Mouse (Mus musculus): ENCODE measurements around the gene Fastkd3. TPM values are rescaled to one million over a fixed set of nuclear protein-coding genes. Genes with fewer than 3 reads are reported as not detected.

Fastkd3 gene
- polyA plus RNA-seq, 1 experiment from 2014 or later, result 38.4 TPM

- no peak for ATAC-seq (ENCODE audit: low FRiP score)
- no peak for DNase-seq (ENCODE audit: low spot score)
- no peaks in the 10 kb centered on the region for H3K9me3 ChIP-seq (ENCODE audit: control insufficient read depth, low read length)
- no peak overlapping the region for H3K4me2 ChIP-seq (replicated peaks; ENCODE audit: low read depth, low read length)
- no peaks in the 10 kb centered on the region for H3K36me3 ChIP-seq (ENCODE audit: control insufficient read depth, insufficient read depth, low read length)
- no peak overlapping the region for H3K9ac ChIP-seq (ENCODE audit: low read depth, low read length)
- no peak overlapping the region for H3K27ac ChIP-seq (ENCODE audit: low read depth, low read length)
- no peaks in the 10 kb centered on the region for H3K27me3 ChIP-seq (ENCODE audit: control insufficient read depth, insufficient read depth, low read length)
- H3K4me1 ChIP-seq (replicated peaks; ENCODE audit: control insufficient read depth, insufficient read depth, low read length), result no peaks in the 10 kb centered on the region
- no peak overlapping the region for H3K4me3 ChIP-seq (ENCODE audit: low read depth, low read length)
These were observed 16.9 kb downstream of the Fastkd3 start for GRCm38 (mm10) chr13:68598953-68599352.

DNA sequence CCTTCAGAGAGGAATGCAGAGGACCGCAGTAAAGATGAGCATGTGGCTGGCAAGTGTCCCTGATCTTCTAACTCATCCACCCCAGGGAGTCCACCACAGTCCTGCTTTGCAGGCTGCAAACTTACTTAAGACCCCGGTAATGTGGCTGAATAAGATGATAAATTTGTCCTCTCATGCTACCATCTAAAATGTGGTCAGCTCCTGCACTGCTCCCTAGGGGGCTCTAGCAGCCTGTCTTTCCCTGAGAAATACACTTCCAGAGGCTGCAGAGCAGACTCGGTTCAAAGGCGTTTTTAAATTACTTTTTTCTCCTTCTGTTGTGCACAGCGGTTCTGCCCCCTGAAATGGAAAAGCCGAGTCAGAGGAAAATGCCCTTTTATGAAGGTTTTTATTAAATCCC lies 19.1 kb downstream of the Fastkd3 start:
- no peaks in the 10 kb centered on the region for H3K36me3 ChIP-seq (ENCODE audit: control insufficient read depth, insufficient read depth, low read length)
- no peak for ATAC-seq (ENCODE audit: low FRiP score)
- WGBS, result 23% methylated on average over 6 of the region's 6 CpGs
- peak; percentile 43 for DNase-seq (ENCODE audit: low spot score)
- H3K27ac ChIP-seq (ENCODE audit: low read depth, low read length), result no peak overlapping the region
- no peak overlapping the region for H3K4me3 ChIP-seq (ENCODE audit: low read depth, low read length)
- H3K4me2 ChIP-seq (replicated peaks; ENCODE audit: low read depth, low read length), result no peak overlapping the region
- no peaks in the 10 kb centered on the region for H3K27me3 ChIP-seq (ENCODE audit: control insufficient read depth, insufficient read depth, low read length)
- no peak overlapping the region for H3K9ac ChIP-seq (ENCODE audit: low read depth, low read length)
- H3K4me1 ChIP-seq (replicated peaks; ENCODE audit: control insufficient read depth, insufficient read depth, low read length), result no peaks in the 10 kb centered on the region
- no peaks in the 10 kb centered on the region for H3K9me3 ChIP-seq (ENCODE audit: control insufficient read depth, low read length)

DNA sequence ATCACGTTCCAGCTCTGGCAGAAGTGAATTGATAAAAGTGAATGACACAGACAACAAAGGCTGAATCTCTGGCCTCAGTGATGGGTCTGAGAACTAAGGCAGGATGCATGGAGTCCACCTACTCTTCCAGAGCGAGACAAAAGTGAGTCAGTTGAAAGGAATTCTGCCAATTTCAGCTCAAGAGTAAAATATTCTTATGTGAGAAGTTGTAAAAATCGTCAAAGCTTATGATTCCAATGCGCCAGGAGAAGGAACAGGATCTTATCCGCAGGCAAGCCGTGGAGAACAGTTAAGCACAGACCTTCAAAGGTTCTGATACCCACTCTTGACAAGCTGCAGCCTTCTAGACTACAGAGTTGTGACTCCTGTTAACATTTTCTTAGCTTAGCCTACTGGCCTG lies 21.1 kb downstream of the Fastkd3 start:
- no peaks in the 10 kb centered on the region for H3K9me3 ChIP-seq (ENCODE audit: control insufficient read depth, low read length)
- no peaks in the 10 kb centered on the region for H3K36me3 ChIP-seq (ENCODE audit: control insufficient read depth, insufficient read depth, low read length)
- H3K27ac ChIP-seq (ENCODE audit: low read depth, low read length), result no peak overlapping the region
- 82% methylated on average over 6 of the region's 6 CpGs for WGBS
- no peaks in the 10 kb centered on the region for H3K27me3 ChIP-seq (ENCODE audit: control insufficient read depth, insufficient read depth, low read length)
- no peaks in the 10 kb centered on the region for H3K4me1 ChIP-seq (replicated peaks; ENCODE audit: control insufficient read depth, insufficient read depth, low read length)
- H3K9ac ChIP-seq (ENCODE audit: low read depth, low read length), result no peak overlapping the region
- ATAC-seq (ENCODE audit: low FRiP score) (no peak), DNase-seq (ENCODE audit: low spot score) (no peak)
- H3K4me2 ChIP-seq (replicated peaks; ENCODE audit: low read depth, low read length), result no peak overlapping the region
- H3K4me3 ChIP-seq (ENCODE audit: low read depth, low read length), result no peak overlapping the region

GRCm38 (mm10) chr13:68605689-68606126 lies 23.7 kb downstream of the Fastkd3 start:
- 2% methylated on average over 10 of the region's 11 CpGs for WGBS
- Histone ChIP-seq H3K9ac (ENCODE audit: low read depth, low read length) (no peak overlapping the region), H3K4me3 (ENCODE audit: low read depth, low read length) (peak overlapping the region; percentile 16; the same call in 1 of the 2 replicates), H3K27me3 (ENCODE audit: control insufficient read depth, insufficient read depth, low read length) (no peaks in the 10 kb centered on the region), H3K36me3 (ENCODE audit: control insufficient read depth, insufficient read depth, low read length) (no peaks in the 10 kb centered on the region), H3K4me2 (replicated peaks; ENCODE audit: low read depth, low read length) (peak overlapping the region; percentile 28), H3K4me1 (replicated peaks; ENCODE audit: control insufficient read depth, insufficient read depth, low read length) (no peaks in the 10 kb centered on the region), H3K27ac (ENCODE audit: low read depth, low read length) (no peak overlapping the region), H3K9me3 (ENCODE audit: control insufficient read depth, low read length) (no peaks in the 10 kb centered on the region)
- DNase-seq (ENCODE audit: low spot score), result peak; percentile 46
- ATAC-seq (ENCODE audit: low FRiP score), result peak; percentile 85

DNA sequence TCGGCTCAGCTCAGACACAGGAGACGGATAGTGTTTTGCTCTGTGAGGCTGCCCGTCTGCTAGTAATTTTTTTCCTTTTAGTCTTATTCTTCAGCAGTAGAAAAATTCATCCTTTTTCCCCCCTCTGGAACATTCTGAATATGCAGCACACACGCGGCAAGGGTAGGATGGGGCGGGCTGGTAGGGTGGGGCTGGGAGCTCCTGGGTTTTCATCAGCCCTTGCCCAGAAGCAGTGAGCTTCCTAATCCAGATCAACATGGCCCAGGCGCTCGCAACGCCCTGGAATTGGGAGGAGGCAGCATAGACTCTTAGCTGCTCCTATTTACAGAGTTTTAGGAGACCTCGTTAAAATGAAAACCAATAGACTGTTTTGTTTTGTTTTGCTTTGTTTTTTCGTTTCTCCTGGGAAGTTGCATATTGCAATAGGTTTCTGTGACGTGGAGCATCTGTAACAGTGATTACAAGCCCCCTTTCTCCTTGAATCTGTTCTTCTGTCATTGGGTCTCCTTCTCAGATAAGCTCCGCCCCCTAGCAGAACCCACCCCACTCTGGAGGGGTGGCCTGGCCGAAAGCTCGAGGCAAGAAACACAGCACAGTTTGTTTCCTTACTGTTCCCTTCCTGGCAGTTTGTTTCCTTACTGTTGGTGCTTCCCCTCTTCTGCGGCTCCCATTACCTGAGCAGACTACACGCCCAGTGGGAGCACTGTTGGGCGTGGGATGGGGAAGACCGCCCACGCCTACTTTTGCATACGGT lies 25.8 kb downstream of the Fastkd3 start:
- H3K27me3 ChIP-seq (ENCODE audit: control insufficient read depth, insufficient read depth, low read length), result no peaks in the 10 kb centered on the region
- H3K9me3 ChIP-seq (ENCODE audit: control insufficient read depth, low read length), result no peaks in the 10 kb centered on the region
- no peak overlapping the region for H3K4me3 ChIP-seq (ENCODE audit: low read depth, low read length)
- WGBS, result 61% methylated on average over 21 of the region's 21 CpGs
- no peaks in the 10 kb centered on the region for H3K4me1 ChIP-seq (replicated peaks; ENCODE audit: control insufficient read depth, insufficient read depth, low read length)
- H3K27ac ChIP-seq (ENCODE audit: low read depth, low read length), result no peak overlapping the region
- DNase-seq (ENCODE audit: low spot score) (peak; percentile 27), ATAC-seq (ENCODE audit: low FRiP score) (no peak)
- no peak overlapping the region for H3K9ac ChIP-seq (ENCODE audit: low read depth, low read length)
- H3K4me2 ChIP-seq (replicated peaks; ENCODE audit: low read depth, low read length), result no peak overlapping the region
- no peaks in the 10 kb centered on the region for H3K36me3 ChIP-seq (ENCODE audit: control insufficient read depth, insufficient read depth, low read length)

GRCm38 (mm10) chr13:68622792-68623191 lies 40.8 kb downstream of the Fastkd3 start:
- Histone ChIP-seq H3K4me1 (replicated peaks; ENCODE audit: control insufficient read depth, insufficient read depth, low read length) (no peaks in the 10 kb centered on the region), H3K36me3 (ENCODE audit: control insufficient read depth, insufficient read depth, low read length) (no peaks in the 10 kb centered on the region), H3K27ac (ENCODE audit: low read depth, low read length) (no peak overlapping the region), H3K27me3 (ENCODE audit: control insufficient read depth, insufficient read depth, low read length) (no peaks in the 10 kb centered on the region), H3K4me2 (replicated peaks; ENCODE audit: low read depth, low read length) (no peak overlapping the region), H3K9me3 (ENCODE audit: control insufficient read depth, low read length) (no peaks in the 10 kb centered on the region), H3K9ac (ENCODE audit: low read depth, low read length) (no peak overlapping the region), H3K4me3 (ENCODE audit: low read depth, low read length) (no peak overlapping the region)
- ATAC-seq (ENCODE audit: low FRiP score) (no peak), DNase-seq (ENCODE audit: low spot score) (no peak)
- 66% methylated on average over 6 of the region's 6 CpGs for WGBS

DNA sequence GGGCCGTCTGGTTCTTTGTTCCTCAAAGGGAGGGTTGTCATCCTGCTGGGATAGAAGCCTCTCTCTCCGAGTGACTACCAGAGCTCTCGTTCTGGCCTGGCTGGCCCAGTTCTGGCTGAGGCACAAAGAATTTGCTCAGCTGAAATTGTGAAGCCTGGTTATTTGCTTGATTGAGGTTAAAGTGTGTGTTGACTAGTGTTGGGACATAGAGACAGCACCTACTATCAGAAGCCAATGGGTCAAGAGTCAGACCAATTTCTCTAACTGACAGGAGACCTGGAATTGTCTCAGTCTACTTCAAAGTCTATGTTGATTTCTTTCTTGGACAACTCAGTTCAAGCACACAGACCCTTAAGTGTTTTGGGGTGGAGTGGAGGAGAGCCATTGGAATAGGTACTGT lies 45.0 kb downstream of the Fastkd3 start:
- no peaks in the 10 kb centered on the region for H3K4me1 ChIP-seq (replicated peaks; ENCODE audit: control insufficient read depth, insufficient read depth, low read length)
- H3K27ac ChIP-seq (ENCODE audit: low read depth, low read length), result no peak overlapping the region
- 80% methylated on average over 3 of the region's 3 CpGs for WGBS
- H3K27me3 ChIP-seq (ENCODE audit: control insufficient read depth, insufficient read depth, low read length), result no peaks in the 10 kb centered on the region
- DNase-seq (ENCODE audit: low spot score) (no peak), ATAC-seq (ENCODE audit: low FRiP score) (no peak)
- no peak overlapping the region for H3K9ac ChIP-seq (ENCODE audit: low read depth, low read length)
- H3K4me2 ChIP-seq (replicated peaks; ENCODE audit: low read depth, low read length), result no peak overlapping the region
- H3K4me3 ChIP-seq (ENCODE audit: low read depth, low read length), result no peak overlapping the region
- H3K36me3 ChIP-seq (ENCODE audit: control insufficient read depth, insufficient read depth, low read length), result no peaks in the 10 kb centered on the region
- no peaks in the 10 kb centered on the region for H3K9me3 ChIP-seq (ENCODE audit: control insufficient read depth, low read length)

Other genes starting within 250 kb of the Fastkd3 start
- 17.2 and 17.4 TPM in 2 replicates for gene Mtrr, start 85 bp upstream of the Fastkd3 start, polyA plus RNA-seq (2014; fragmentation: Nextera tagmentation; extraction: Ambion mirVana)
- gene 1700001L19Rik, start 15.2 kb downstream of the Fastkd3 start, polyA plus RNA-seq (2014; fragmentation: Nextera tagmentation; extraction: Ambion mirVana), result 1.5 and 1.9 TPM in 2 replicates

Measured in hindbrain, embryonic 11.5 days (tissue).